Mouse (Mus musculus): ENCODE data around the gene Fbxl16.

DNA sequence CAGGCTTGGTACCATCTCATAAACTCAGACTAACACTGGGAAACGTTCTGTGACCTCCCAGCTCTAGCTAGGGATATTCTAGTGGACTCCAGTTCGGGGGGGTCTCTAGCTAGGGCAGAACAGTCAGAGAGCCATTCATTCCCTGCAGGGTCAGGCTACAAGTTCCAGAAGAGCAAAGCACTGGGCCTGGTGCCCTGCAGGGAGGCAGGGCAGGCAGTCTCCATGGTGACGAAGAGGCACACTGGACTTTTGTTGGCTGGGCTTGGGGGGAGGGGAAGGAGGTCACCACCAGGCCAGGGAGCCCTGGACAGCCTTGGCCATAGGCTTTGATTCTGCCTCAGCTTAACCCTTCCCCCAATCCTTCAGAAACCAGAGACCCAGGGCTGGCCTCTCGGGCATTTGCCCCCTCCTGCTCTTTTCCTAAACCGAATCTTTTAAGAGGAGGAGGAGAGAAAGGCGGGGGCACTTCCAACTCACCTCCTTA, 13.2 kb upstream of the Fbxl16 start, which contains the start of gene AC134908.4:
- TF ChIP-seq CTCF (IDR thresholded peaks at IDR 0.05; ENCODE audit: control insufficient read depth, insufficient read depth, insufficient read length) (no peak), MAX (IDR thresholded peaks at IDR 0.05) (no peak), USF1 (IDR thresholded peaks at IDR 0.05; ENCODE audit: low read depth) (no peak), MYOD1 (IDR thresholded peaks at IDR 0.05; ENCODE audit: control insufficient read depth, insufficient read length, low read depth) (no peak), CEBPB (IDR thresholded peaks at IDR 0.05; ENCODE audit: low read depth) (no peak), MYOG (IDR thresholded peaks at IDR 0.05; ENCODE audit: control insufficient read depth, extremely low read depth, insufficient read length) (no peak)

Measured in C2C12 (cell line).